Mouse (Mus musculus) layer of hippocampus, postnatal 14 days (tissue): ENCODE data around the gene Olfr1209. TPM values are rescaled to one million over a fixed set of nuclear protein-coding genes. Genes with fewer than 3 reads are reported as not detected.

Source experiments
- DNase-seq, 2 experiments: peaks; one replicate each; pipeline ENCODE4 v3.0.0; 2021 to 2022; ENCODE audit warnings: low spot score in 2 of 2, mixed read lengths in 1 of 2
- long read RNA-seq, 2 experiments: library from polyadenylated mRNA; stranded (forward); transcript quantifications; one replicate each; pipeline ENCODE4 v2.0.0; 2021
- total RNA-seq, 2 experiments: library from RNA; stranded (reverse); gene quantifications; 2 replicates each; pipeline ENCODE4 v1.2.3; 2021

Olfr1209 gene
- total RNA-seq, result not detected
- long read RNA-seq, experiment 1, result 0 reads
- long read RNA-seq, experiment 2, result 0 reads

- no peak for DNase-seq
Measured at GRCm38 (mm10) chr2:88915057-88915456, at the start of gene Olfr1209. TSS of gene Olfr1209 (minus strand) at chr2:88915157.

GRCm38 (mm10) chr2:88953669-88954068 is 38.7 kb upstream of the Olfr1209 start, which contains the start of gene Olfr1212:
TSS of gene Olfr1212 (plus strand) at chr2:88953969.
- no peak for DNase-seq

- DNase-seq, result no peak
Measured at GRCm38 (mm10) chr2:88938011-88938410, 23.1 kb upstream of the Olfr1209 start, which contains the start of gene Olfr1211. TSS of gene Olfr1211 (minus strand) at chr2:88938111.

- no peak for DNase-seq
Measured at GRCm38 (mm10) chr2:88902211-88902610, 12.7 kb downstream of the Olfr1209 start, which contains the start of gene Olfr1208. TSS of gene Olfr1208 (minus strand) at chr2:88902311.

GRCm38 (mm10) chr2:88862931-88863330 is 52.0 kb downstream of the Olfr1209 start, which contains the start of gene Olfr1206:
TSS of gene Olfr1206 (plus strand) at chr2:88863231.
- no peak for DNase-seq

Other genes starting within 250 kb of the Olfr1209 start
- not detected for gene Olfr1193, start 239.5 kb downstream of the Olfr1209 start, total RNA-seq
- gene Olfr1195, start 226.0 kb downstream of the Olfr1209 start, total RNA-seq, result not detected
- not detected for gene Olfr1196, start 210.6 kb downstream of the Olfr1209 start, total RNA-seq
- not detected for gene Olfr1197, start 182.8 kb downstream of the Olfr1209 start, total RNA-seq
- gene Olfr1198, start 163.8 kb downstream of the Olfr1209 start, total RNA-seq, result not detected
- gene Olfr1199, start 154.7 kb downstream of the Olfr1209 start, total RNA-seq, result not detected
- not detected for gene Olfr1200, start 144.7 kb downstream of the Olfr1209 start, total RNA-seq
- gene Olfr1201, start 122.1 kb downstream of the Olfr1209 start, total RNA-seq, result not detected
- gene Olfr1202, start 100.7 kb downstream of the Olfr1209 start, total RNA-seq, result not detected
- not detected for gene Olfr1205, start 85.4 kb downstream of the Olfr1209 start, total RNA-seq
- not detected for gene Olfr1204, start 65.9 kb downstream of the Olfr1209 start, total RNA-seq
- gene Olfr1206, start 51.9 kb downstream of the Olfr1209 start, total RNA-seq, result not detected
- not detected for gene Olfr1208, start 12.8 kb downstream of the Olfr1209 start, total RNA-seq
- gene Olfr1211, start 23.0 kb upstream of the Olfr1209 start, total RNA-seq, result not detected
- gene Olfr1212, start 38.8 kb upstream of the Olfr1209 start, total RNA-seq, result not detected
- not detected for gene Gm13762, start 65.1 kb upstream of the Olfr1209 start, total RNA-seq
- not detected for gene Olfr1214, start 77.5 kb upstream of the Olfr1209 start, total RNA-seq
- gene Olfr1215, start 91.8 kb upstream of the Olfr1209 start, total RNA-seq, result not detected
- not detected for gene Olfr1216, start 103.2 kb upstream of the Olfr1209 start, total RNA-seq
- not detected for gene Olfr1217, start 116.9 kb upstream of the Olfr1209 start, total RNA-seq
- not detected for gene Olfr1218, start 146.0 kb upstream of the Olfr1209 start, total RNA-seq
- gene Olfr1219, start 168.4 kb upstream of the Olfr1209 start, total RNA-seq, result not detected
- not detected for gene Olfr1220, start 191.7 kb upstream of the Olfr1209 start, total RNA-seq
- gene Olfr1221, start 202.1 kb upstream of the Olfr1209 start, total RNA-seq, result not detected
- not detected for gene Olfr1222, start 217.9 kb upstream of the Olfr1209 start, total RNA-seq
- not detected for gene Olfr1223, start 236.4 kb upstream of the Olfr1209 start, total RNA-seq
- gene Olfr1224-ps1, start 248.9 kb upstream of the Olfr1209 start, total RNA-seq, result not detected